Mouse (Mus musculus): ENCODE results near the gene Smco2.

DNA sequence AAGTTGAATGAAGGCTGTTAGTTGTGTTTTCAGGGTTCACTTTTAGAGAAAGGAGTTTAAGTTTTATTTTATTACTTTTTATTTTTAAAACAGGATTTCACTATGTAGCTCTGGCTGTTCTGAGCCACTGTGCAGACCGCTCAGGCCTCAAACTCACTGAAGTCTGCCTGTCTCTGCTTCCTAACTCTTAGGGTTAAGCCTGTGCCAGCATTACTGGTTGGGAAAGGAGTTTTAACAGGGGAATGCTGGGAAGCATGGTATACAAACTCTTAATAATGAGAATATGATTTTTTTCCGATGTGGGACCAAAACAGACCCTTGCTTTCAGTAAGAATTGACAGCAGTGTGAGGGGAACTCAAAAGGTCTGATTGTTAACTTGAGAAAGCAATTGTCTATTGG is 40.3 kb downstream of the Smco2 start:
- TF ChIP-seq POLR2A (IDR thresholded peaks at IDR 0.05; ENCODE audit: control insufficient read depth, extremely low read depth, insufficient read depth, low read length, poor library complexity) = no peak
- no peak for TF ChIP-seq CTCF (IDR thresholded peaks at IDR 0.05; ENCODE audit: borderline replicate concordance, control insufficient read depth, extremely low read depth, insufficient read depth, low read length, poor library complexity)

All from thymus, adult 2 months (tissue).